Mouse (Mus musculus): ENCODE measurements around the gene Myof. TPM values are rescaled to one million over a fixed set of nuclear protein-coding genes. Genes with fewer than 3 reads are reported as not detected.

Myof gene
- polyA plus RNA-seq, 1 experiment from 2014 or later = 36.4 TPM

- DNase-seq (ENCODE audit: low spot score) (no peak), ATAC-seq (no peak)
- Histone ChIP-seq H3K27ac (ENCODE audit: low read length) (no peak overlapping the region), H3K36me3 (ENCODE audit: insufficient read depth, low read length) (0 out of 2 replicates have a peak, but pooled peaks cover 6% of the 10 kb centered on the region), H3K9ac (replicated peaks; ENCODE audit: low read depth) (no peak overlapping the region), H3K9me3 (ENCODE audit: low read length) (no peaks in the 10 kb centered on the region), H3K27me3 (replicated peaks; ENCODE audit: insufficient read depth, low read length) (no peaks in the 10 kb centered on the region), H3K4me3 (ENCODE audit: low read depth, low read length) (no peak overlapping the region), H3K4me1 (ENCODE audit: insufficient read depth, low read depth, low read length) (no peaks in the 10 kb centered on the region), H3K4me2 (replicated peaks; ENCODE audit: low read depth, low read length) (no peak overlapping the region)
- 67% methylated on average over 7 of the region's 7 CpGs for WGBS
- no peak for TF ChIP-seq EP300 (IDR thresholded peaks at IDR 0.05)
- TF ChIP-seq CTCF (IDR thresholded peaks at IDR 0.05) = no peak
Measured at GRCm38 (mm10) chr19:37957256-37957655, 86.1 kb downstream of the Myof start.

- H3K4me1 ChIP-seq (ENCODE audit: insufficient read depth, low read depth, low read length) = no peaks in the 10 kb centered on the region
- WGBS = 45% methylated on average over 3 of the region's 3 CpGs
- H3K27me3 ChIP-seq (replicated peaks; ENCODE audit: insufficient read depth, low read length) = no peaks in the 10 kb centered on the region
- H3K36me3 ChIP-seq (ENCODE audit: insufficient read depth, low read length) = 0 out of 2 replicates have a peak, but pooled peaks cover 6% of the 10 kb centered on the region
- DNase-seq (ENCODE audit: low spot score) (peak; percentile 81), ATAC-seq (peak; percentile 84)
- H3K9me3 ChIP-seq (ENCODE audit: low read length) = no peaks in the 10 kb centered on the region
- H3K4me3 ChIP-seq (ENCODE audit: low read depth, low read length) = no peak overlapping the region
- peak overlapping the region; percentile 39 for H3K27ac ChIP-seq (ENCODE audit: low read length)
- no peak overlapping the region for H3K9ac ChIP-seq (replicated peaks; ENCODE audit: low read depth)
- no peak overlapping the region for H3K4me2 ChIP-seq (replicated peaks; ENCODE audit: low read depth, low read length)
- TF ChIP-seq EP300 (IDR thresholded peaks at IDR 0.05) (no peak), CTCF (IDR thresholded peaks at IDR 0.05) (no peak)
Measured at GRCm38 (mm10) chr19:37956006-37956405, 87.4 kb downstream of the Myof start.

GRCm38 (mm10) chr19:37955425-37956001, 87.9 kb downstream of the Myof start:
- H3K4me3 ChIP-seq (ENCODE audit: low read depth, low read length) = no peak overlapping the region
- H3K36me3 ChIP-seq (ENCODE audit: insufficient read depth, low read length) = 0 out of 2 replicates have a peak, but pooled peaks cover 6% of the 10 kb centered on the region
- peak; percentile 97 for DNase-seq (ENCODE audit: low spot score)
- peak; percentile 95 for ATAC-seq
- peak; percentile 97 for TF ChIP-seq CTCF (IDR thresholded peaks at IDR 0.05)
- TF ChIP-seq EP300 (IDR thresholded peaks at IDR 0.05) = peak; percentile 40
- no peak overlapping the region for H3K9ac ChIP-seq (replicated peaks; ENCODE audit: low read depth)
- H3K27me3 ChIP-seq (replicated peaks; ENCODE audit: insufficient read depth, low read length) = no peaks in the 10 kb centered on the region
- H3K9me3 ChIP-seq (ENCODE audit: low read length) = no peaks in the 10 kb centered on the region
- no peak overlapping the region for H3K4me2 ChIP-seq (replicated peaks; ENCODE audit: low read depth, low read length)
- H3K27ac ChIP-seq (ENCODE audit: low read length) = peak overlapping the region; percentile 39; the same call in 1 of the 2 replicates
- 27% methylated on average over 7 of the region's 7 CpGs for WGBS
- no peaks in the 10 kb centered on the region for H3K4me1 ChIP-seq (ENCODE audit: insufficient read depth, low read depth, low read length)

- 0 out of 2 replicates have a peak, but pooled peaks cover 4% of the 10 kb centered on the region for H3K36me3 ChIP-seq (ENCODE audit: insufficient read depth, low read length)
- no peak overlapping the region for H3K4me3 ChIP-seq (ENCODE audit: low read depth, low read length)
- no peak for TF ChIP-seq EP300 (IDR thresholded peaks at IDR 0.05)
- no peak for TF ChIP-seq CTCF (IDR thresholded peaks at IDR 0.05)
- 74% methylated on average over 5 of the region's 5 CpGs for WGBS
- no peak overlapping the region for H3K9ac ChIP-seq (replicated peaks; ENCODE audit: low read depth)
- no peaks in the 10 kb centered on the region for H3K27me3 ChIP-seq (replicated peaks; ENCODE audit: insufficient read depth, low read length)
- H3K9me3 ChIP-seq (ENCODE audit: low read length) = no peaks in the 10 kb centered on the region
- H3K4me2 ChIP-seq (replicated peaks; ENCODE audit: low read depth, low read length) = no peak overlapping the region
- H3K4me1 ChIP-seq (ENCODE audit: insufficient read depth, low read depth, low read length) = no peaks in the 10 kb centered on the region
- DNase-seq (ENCODE audit: low spot score) (no peak), ATAC-seq (no peak)
- no peak overlapping the region for H3K27ac ChIP-seq (ENCODE audit: low read length)
Measured at GRCm38 (mm10) chr19:37954772-37955171, 88.6 kb downstream of the Myof start.

- H3K4me3 ChIP-seq (ENCODE audit: low read depth, low read length) = no peak overlapping the region
- 82% methylated on average over 8 of the region's 8 CpGs for WGBS
- TF ChIP-seq CTCF (IDR thresholded peaks at IDR 0.05) (no peak), EP300 (IDR thresholded peaks at IDR 0.05) (no peak)
Measured at GRCm38 (mm10) chr19:37954236-37954635, 89.1 kb downstream of the Myof start.

DNA sequence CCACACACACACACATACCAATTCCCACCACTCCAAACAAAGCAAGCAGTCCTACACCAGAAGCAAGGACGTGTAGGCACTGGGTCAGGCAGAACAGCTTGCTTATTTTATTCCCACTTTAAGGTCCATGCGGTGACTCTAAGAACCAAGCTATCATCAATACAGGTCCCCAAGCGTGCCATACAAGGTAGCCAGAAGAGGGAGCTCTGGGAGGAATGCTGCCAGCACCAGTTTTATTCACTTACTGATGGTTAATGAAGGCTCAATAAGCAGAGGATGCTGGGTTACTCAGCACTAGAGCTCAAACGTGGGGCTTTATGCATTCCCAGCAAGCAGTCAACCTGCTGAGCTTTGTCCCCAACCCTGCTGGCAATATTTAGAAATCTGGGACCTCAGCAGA, 96.7 kb downstream of the Myof start:
- no peak overlapping the region for H3K9ac ChIP-seq (replicated peaks; ENCODE audit: low read depth)
- ATAC-seq (no peak), DNase-seq (ENCODE audit: low spot score) (no peak)
- TF ChIP-seq EP300 (IDR thresholded peaks at IDR 0.05) (no peak), CTCF (IDR thresholded peaks at IDR 0.05) (peak; percentile 31)
- H3K4me2 ChIP-seq (replicated peaks; ENCODE audit: low read depth, low read length) = no peak overlapping the region
- no peaks in the 10 kb centered on the region for H3K4me1 ChIP-seq (ENCODE audit: insufficient read depth, low read depth, low read length)
- 23% methylated on average over 4 of the region's 4 CpGs for WGBS
- peaks cover 14% of the 10 kb centered on the region; the same call in 1 of the 2 replicates for H3K36me3 ChIP-seq (ENCODE audit: insufficient read depth, low read length)
- H3K9me3 ChIP-seq (ENCODE audit: low read length) = no peaks in the 10 kb centered on the region
- no peaks in the 10 kb centered on the region for H3K27me3 ChIP-seq (replicated peaks; ENCODE audit: insufficient read depth, low read length)
- H3K27ac ChIP-seq (ENCODE audit: low read length) = no peak overlapping the region
- H3K4me3 ChIP-seq (ENCODE audit: low read depth, low read length) = no peak overlapping the region

More at GRCm38 (mm10) chr19:37954236-37954635, 89.1 kb downstream of the Myof start:
- no peak for DNase-seq (ENCODE audit: low spot score)
- H3K4me1 ChIP-seq (ENCODE audit: insufficient read depth, low read depth, low read length) = no peaks in the 10 kb centered on the region
- ATAC-seq = no peak
- H3K36me3 ChIP-seq (ENCODE audit: insufficient read depth, low read length) = peaks cover 4% of the 10 kb centered on the region; the same call in 1 of the 2 replicates
- no peak overlapping the region for H3K27ac ChIP-seq (ENCODE audit: low read length)
- H3K27me3 ChIP-seq (replicated peaks; ENCODE audit: insufficient read depth, low read length) = no peaks in the 10 kb centered on the region
- H3K9me3 ChIP-seq (ENCODE audit: low read length) = no peaks in the 10 kb centered on the region
- H3K4me2 ChIP-seq (replicated peaks; ENCODE audit: low read depth, low read length) = no peak overlapping the region
- H3K9ac ChIP-seq (replicated peaks; ENCODE audit: low read depth) = no peak overlapping the region
